In genomic region chr4:53431585-53432234, GRCm38 (mm10) we compare ENCODE assay signal across 9 mouse cellular contexts. TPM values are rescaled to one million over a fixed set of nuclear protein-coding genes. Genes with fewer than 3 reads are reported as not detected.
DNase-seq lines count a peak whose midpoint lies in the region; ATAC-seq and TF ChIP-seq lines count a peak whose summit lies in the region.
"Had no signal": no experiment of that assay in that cellular context is flagged by ENCODE, and none has a peak within 500 bp of the region (broad histone marks: within the 10 kb centered on the region; RNA-seq: fewer than 3 reads in every experiment).

No protein-coding gene starts in this region.

- no peaks in the 10 kb centered on the region for H3K4me1 ChIP-seq in heart, embryonic 11.5 days (ENCODE audit: control insufficient read depth, insufficient read depth, low read length)
- peaks cover 3% of the 10 kb centered on the region for H3K4me1 ChIP-seq in cerebellum, adult 2 months (ENCODE audit: control insufficient read depth, insufficient read depth, low read length)
- H3K4me1 ChIP-seq in intestine, postnatal 0 days (replicated peaks; ENCODE audit: control insufficient read depth, insufficient read depth, low read length), result no peaks in the 10 kb centered on the region
- no peaks in the 10 kb centered on the region for H3K4me1 ChIP-seq in hindbrain, embryonic 12.5 days

- H3K9me3 ChIP-seq in heart, embryonic 11.5 days (replicated peaks; ENCODE audit: control insufficient read depth, low read length), result no peaks in the 10 kb centered on the region
- H3K9me3 ChIP-seq in intestine, postnatal 0 days (ENCODE audit: control insufficient read depth), result no peaks in the 10 kb centered on the region
- H3K9me3 ChIP-seq in hindbrain, embryonic 12.5 days (replicated peaks), result no peaks in the 10 kb centered on the region

- no peak overlapping the region for H3K4me2 ChIP-seq in heart, embryonic 11.5 days
- no peak overlapping the region for H3K4me2 ChIP-seq in intestine, postnatal 0 days (replicated peaks; ENCODE audit: low read depth)
- no peak overlapping the region for H3K4me2 ChIP-seq in hindbrain, embryonic 12.5 days (replicated peaks)

- no peak overlapping the region for H3K9ac ChIP-seq in heart, embryonic 11.5 days (ENCODE audit: low read depth, low read length)
- no peak overlapping the region for H3K9ac ChIP-seq in intestine, postnatal 0 days (ENCODE audit: low read depth, low read length)
- no peak overlapping the region for H3K9ac ChIP-seq in hindbrain, embryonic 12.5 days

- no peaks in the 10 kb centered on the region for H3K27me3 ChIP-seq in heart, embryonic 11.5 days (ENCODE audit: control insufficient read depth, insufficient read depth, low read length)
- no peaks in the 10 kb centered on the region for H3K27me3 ChIP-seq in cerebellum, adult 2 months (ENCODE audit: control insufficient read depth, insufficient read depth, low read length)
- no peaks in the 10 kb centered on the region for H3K27me3 ChIP-seq in intestine, postnatal 0 days (replicated peaks; ENCODE audit: control insufficient read depth, insufficient read depth, low read length)
- no peaks in the 10 kb centered on the region for H3K27me3 ChIP-seq in hindbrain, embryonic 12.5 days

- DNase-seq in heart, postnatal 10 days, result peak; percentile 44 to 46
- DNase-seq in cerebellum, adult 2 months, result peak; percentile 62 to 64
- peak; percentile 73 for DNase-seq in liver
- no peak for DNase-seq in thymus, postnatal 0 days (ENCODE audit: low spot score)

- intact Hi-C loops in heart, postnatal 10 days (cut with DNase I), result no loop called here

- no peak overlapping the region for H3K27ac ChIP-seq in heart, embryonic 11.5 days (ENCODE audit: low read depth, low read length)
- no peak overlapping the region for H3K27ac ChIP-seq in cerebellum, adult 2 months (ENCODE audit: insufficient read depth, low read length)
- H3K27ac ChIP-seq in intestine, postnatal 0 days (ENCODE audit: low read depth, low read length), result no peak overlapping the region
- H3K27ac ChIP-seq in hindbrain, embryonic 12.5 days, result no peak overlapping the region
- H3K27ac ChIP-seq: kidney, postnatal 0 days had no signal

- no peak for TF ChIP-seq POLR2A in cerebellum, adult 2 months (IDR thresholded peaks at IDR 0.05; ENCODE audit: borderline replicate concordance, insufficient read depth, low read length)

- H3K36me3 ChIP-seq in heart, embryonic 11.5 days (ENCODE audit: control insufficient read depth, insufficient read depth, low read length), result no peaks in the 10 kb centered on the region
- no peaks in the 10 kb centered on the region for H3K36me3 ChIP-seq in intestine, postnatal 0 days (ENCODE audit: control insufficient read depth, insufficient read depth)
- H3K36me3 ChIP-seq in hindbrain, embryonic 12.5 days, result no peaks in the 10 kb centered on the region

- ATAC-seq in heart, embryonic 11.5 days (replicated peaks; ENCODE audit: insufficient number of reproducible peaks, low FRiP score, low TSS enrichment), result no peak
- peak; percentile 98 for ATAC-seq in megakaryocyte progenitor cell, adult 5-6 weeks (replicated peaks; ENCODE audit: poor library complexity)
- no peak for ATAC-seq in intestine, postnatal 0 days
- ATAC-seq in hindbrain, embryonic 12.5 days (ENCODE audit: low FRiP score), result no peak

- WGBS in heart, embryonic 11.5 days (ENCODE audit: insufficient replicate concordance), result 82% methylated on average over 9 of the region's 10 CpGs
- WGBS in cerebellum, adult 2 months, result 51% methylated on average over 10 of the region's 10 CpGs
- WGBS in intestine, postnatal 0 days, result 86% methylated on average over 10 of the region's 10 CpGs
- WGBS in hindbrain, embryonic 12.5 days, result 84% methylated on average over 9 of the region's 10 CpGs

- no peak for TF ChIP-seq CTCF in cerebellum, adult 2 months (IDR thresholded peaks at IDR 0.05; ENCODE audit: borderline replicate concordance, insufficient read depth, low read depth, low read length)
- no peak for TF ChIP-seq CTCF in intestine, postnatal 0 days (IDR thresholded peaks at IDR 0.05; ENCODE audit: low read depth)

- H3K4me3 ChIP-seq in heart, embryonic 11.5 days (ENCODE audit: low read depth, low read length), result no peak overlapping the region
- H3K4me3 ChIP-seq in cerebellum, adult 2 months (replicated peaks; ENCODE audit: insufficient read depth, low read depth, low read length), result no peak overlapping the region
- H3K4me3 ChIP-seq in intestine, postnatal 0 days (ENCODE audit: low read depth, low read length), result no peak overlapping the region
- no peak overlapping the region for H3K4me3 ChIP-seq in hindbrain, embryonic 12.5 days

RNA-seq across cellular contexts. Expression of gene Slc44a1, which starts 8.5 kb away (rescaled TPM):
- 10 to 100 TPM; 51.4 to 53.0 TPM for total RNA-seq in heart, postnatal 10 days (2021)
- polyA plus RNA-seq in heart, embryonic 11.5 days (2014; fragmentation: Nextera tagmentation; extraction: Ambion mirVana), result 19.5 and 25.5 TPM in 2 replicates
- 77.0 and 85.3 TPM in 2 replicates for polyA plus RNA-seq in cerebellum, adult 2 months (2012; rRNA removed)
- total RNA-seq in megakaryocyte progenitor cell, adult 5-6 weeks (2015), result 5.5 and 5.8 TPM in 2 replicates
- 3.5 and 5.5 TPM in 2 replicates for total RNA-seq in megakaryocyte progenitor cell, adult 5-6 weeks (2017)
- polyA plus RNA-seq in intestine, postnatal 0 days (2015; fragmentation: Nextera tagmentation; extraction: Ambion mirVana), result 27.9 and 28.3 TPM in 2 replicates
- polyA plus RNA-seq in thymus, postnatal 0 days (2015; fragmentation: Nextera tagmentation; extraction: Ambion mirVana), result 9.5 and 9.6 TPM in 2 replicates
- polyA plus RNA-seq in hindbrain, embryonic 12.5 days (2016; fragmentation: Nextera tagmentation; extraction: Ambion mirVana), result 21.4 and 22.0 TPM in 2 replicates
